Mouse (Mus musculus) urinary bladder, adult 2 months (tissue): ENCODE data around the gene Gm4177. TPM values are rescaled to one million over a fixed set of nuclear protein-coding genes. Genes with fewer than 3 reads are reported as not detected.
"Not testable (repeated sequence)": the region's sequence is repeated elsewhere in the genome, so short reads cannot be mapped to it uniquely, and the experiment has no call there.

ENCODE experiments used
- DNase-seq: peaks from one replicate; pipeline ENCODE4 v3.0.0; 2022; ENCODE audit warnings: low spot score
- polyA plus RNA-seq: library from polyadenylated mRNA; depleted of rRNA; stranded (reverse); fragments of >200 nt; gene quantifications from 2 replicates; pipeline ENCODE4 v1.2.3, GENCODE M21; 2012; rRNA removed

Gm4177 gene
- not detected in 2 replicates for polyA plus RNA-seq

GRCm38 (mm10) chr7:21796628-21797027 is at the start of gene Gm4177:
Gene Gm4177 (minus strand): TSS chr7:21796728.
- not testable (repeated sequence) for DNase-seq

GRCm38 (mm10) chr7:21844167-21844566 is 47.6 kb upstream of the Gm4177 start, which contains the start of gene Gm5725:
Gene Gm5725 (minus strand): TSS chr7:21844267.
- not testable (repeated sequence) for DNase-seq

GRCm38 (mm10) chr7:21832051-21832450 is 35.5 kb upstream of the Gm4177 start, which contains the start of gene Vmn1r135:
Gene Vmn1r135 (plus strand): TSS chr7:21832351.
- DNase-seq: not testable (repeated sequence)

- DNase-seq: not testable (repeated sequence)
These were observed 35.2 kb downstream of the Gm4177 start, which contains the start of gene Gm4175 for GRCm38 (mm10) chr7:21761375-21761774. Gene Gm4175 (minus strand): TSS chr7:21761475.

Other genes with a start within 250 kb of the Gm4177 start
- gene Vmn1r132, start 182.6 kb downstream of the Gm4177 start, polyA plus RNA-seq: not detected in 2 replicates
- not detected in 2 replicates for gene Gm4175, start 35.3 kb downstream of the Gm4177 start, polyA plus RNA-seq
- gene Vmn1r135, start 35.6 kb upstream of the Gm4177 start, polyA plus RNA-seq: not detected in 2 replicates
- gene Gm5725, start 47.5 kb upstream of the Gm4177 start, polyA plus RNA-seq: not detected in 2 replicates
- gene Gm5891, start 124.6 kb upstream of the Gm4177 start, polyA plus RNA-seq: not detected in 2 replicates
- not detected in 2 replicates for gene Vmn1r137, start 197.9 kb upstream of the Gm4177 start, polyA plus RNA-seq
- not detected in 2 replicates for gene Vmn1r138, start 232.2 kb upstream of the Gm4177 start, polyA plus RNA-seq